Mouse (Mus musculus) spleen, adult 12 weeks (tissue): ENCODE measurements at regions not wholly inside any gene's neighbourhood (a gene's known extent, or its start where the extent isn't known, plus 50 kb on each side); places are given as distances from the start of the nearest gene placed in this dataset.

ENCODE experiments used
- DNase-seq: peaks from one replicate; pipeline ENCODE4 v3.0.0; 2022; ENCODE audit warnings: low spot score

- DNase-seq: no peak
These were observed 389.1 kb downstream of the Vrk1 start for GRCm38 (mm10) chr12:106399085-106399484.

DNA sequence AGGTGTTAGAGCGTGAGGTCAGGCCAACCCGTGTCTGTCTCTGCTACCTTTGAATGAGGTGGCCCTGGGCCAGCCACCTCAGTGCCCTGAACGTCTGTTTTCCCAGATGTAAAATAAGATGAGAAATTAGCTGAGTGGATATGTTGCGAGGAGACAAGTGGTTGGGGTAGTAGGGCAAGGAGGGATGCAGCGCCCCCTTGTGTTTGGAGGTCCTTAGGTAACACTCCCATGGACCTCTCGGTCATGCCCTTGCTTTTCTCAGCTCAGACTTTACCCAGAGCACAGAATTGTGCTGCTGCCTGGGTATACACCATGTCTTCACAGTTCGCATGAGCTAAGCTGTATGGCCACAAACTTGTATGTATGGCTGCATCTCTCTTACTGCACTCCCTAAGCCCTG, 401.0 kb downstream of the Vrk1 start:
- DNase-seq: no peak

DNA sequence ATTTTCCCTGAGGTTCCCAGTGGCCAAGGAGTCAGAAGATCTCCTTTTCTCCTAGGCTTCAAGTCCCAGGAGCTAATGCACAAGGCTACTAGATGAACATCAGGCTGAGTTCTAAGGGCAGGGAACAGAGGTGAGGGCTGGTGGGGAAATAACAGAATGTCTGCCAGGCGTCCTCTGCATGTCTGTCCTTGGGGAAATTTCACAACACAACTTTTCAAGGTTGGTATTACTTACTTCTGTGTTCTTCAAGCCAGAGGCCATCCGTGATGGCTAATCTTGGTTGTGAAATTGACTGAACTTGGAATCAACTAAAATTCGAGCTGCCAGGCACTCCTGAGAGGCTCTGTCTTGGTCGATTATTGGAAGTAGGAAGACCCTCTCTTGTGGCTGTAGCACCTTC, 416.6 kb downstream of the Vrk1 start:
- no peak for DNase-seq

GRCm38 (mm10) chr12:106429991-106430390, 420.0 kb downstream of the Vrk1 start:
- DNase-seq: no peak

GRCm38 (mm10) chr12:106445151-106445550, 435.1 kb downstream of the Vrk1 start:
- no peak for DNase-seq

- DNase-seq: no peak
These were observed 435.9 kb downstream of the Vrk1 start for GRCm38 (mm10) chr12:106445976-106446375.

DNA sequence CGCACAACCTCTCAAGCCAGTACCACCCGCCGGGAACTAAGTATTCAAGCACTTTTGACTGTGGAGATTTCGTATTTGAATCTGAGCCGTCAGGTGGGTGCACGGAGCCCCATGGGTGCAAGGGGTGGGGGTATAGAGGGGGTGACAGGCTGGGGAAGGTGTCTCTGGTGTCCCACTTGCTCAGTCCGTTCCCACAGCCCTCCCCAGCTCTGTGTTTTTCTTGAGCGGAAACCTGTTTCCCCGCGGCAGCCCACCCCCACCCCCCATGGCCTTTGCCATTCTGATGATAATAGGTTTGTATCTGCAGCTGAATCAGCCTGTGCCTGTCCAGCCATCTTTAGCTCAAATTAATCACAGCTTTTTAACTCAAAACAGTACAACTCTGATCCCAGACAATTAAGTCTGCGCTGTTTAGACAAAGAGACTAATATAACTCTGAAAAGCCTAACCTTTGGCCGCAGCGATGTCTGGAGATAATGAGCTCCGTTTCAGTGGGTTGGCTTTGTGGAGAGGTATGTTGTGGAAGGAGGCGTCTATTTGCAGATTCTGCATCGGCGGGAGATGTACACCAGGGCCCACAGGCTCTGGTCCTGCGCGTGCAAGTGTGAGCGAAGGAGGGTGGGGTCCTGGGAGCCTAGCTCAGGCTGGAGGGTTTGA, 437.0 kb downstream of the Vrk1 start:
- no peak for DNase-seq

DNA sequence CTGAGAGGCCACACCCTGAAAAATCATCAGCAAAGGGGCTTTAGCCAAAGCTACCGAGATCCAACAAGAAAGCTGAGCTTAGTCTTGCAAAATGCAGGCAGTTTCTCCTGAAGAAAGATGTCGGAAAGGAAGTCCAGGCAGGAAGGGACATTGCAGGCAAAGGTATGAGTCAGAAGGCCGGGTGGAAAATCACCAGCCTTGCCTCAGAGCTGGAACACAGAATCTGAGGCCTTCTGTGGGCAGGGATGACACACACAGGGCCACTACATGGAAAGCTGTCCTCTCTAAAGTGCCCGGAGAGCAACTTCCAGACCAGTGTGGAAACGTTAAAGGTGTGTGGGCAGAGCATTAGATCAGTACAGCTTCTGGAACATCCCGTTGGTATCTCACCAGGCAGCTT, 438.5 kb downstream of the Vrk1 start:
- no peak for DNase-seq

- no peak for DNase-seq
These were observed 443.5 kb downstream of the Vrk1 start for GRCm38 (mm10) chr12:106453491-106453890.

DNA sequence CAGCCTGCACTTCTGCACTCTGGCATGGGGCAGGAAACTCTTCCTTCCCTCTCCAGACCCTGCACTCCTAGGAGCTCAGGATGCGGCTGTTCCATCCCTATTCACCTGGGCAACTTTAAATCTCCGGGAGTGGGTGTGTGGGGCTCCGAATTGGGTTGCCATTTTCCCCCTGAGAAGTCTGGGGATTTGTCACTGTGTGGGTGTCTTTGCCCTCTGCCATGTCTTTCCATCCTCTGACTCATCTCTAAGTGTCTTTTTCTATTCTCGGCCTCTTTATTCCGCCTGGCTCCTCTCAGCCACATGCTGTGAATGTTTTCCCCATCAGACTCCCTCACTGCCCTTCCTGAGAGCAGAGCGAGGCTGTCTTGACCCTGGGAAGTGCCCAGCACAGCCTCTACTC, 448.2 kb downstream of the Vrk1 start:
- DNase-seq: no peak

- no peak for DNase-seq
These were observed 450.6 kb downstream of the Vrk1 start for GRCm38 (mm10) chr12:106460650-106461049.

DNA sequence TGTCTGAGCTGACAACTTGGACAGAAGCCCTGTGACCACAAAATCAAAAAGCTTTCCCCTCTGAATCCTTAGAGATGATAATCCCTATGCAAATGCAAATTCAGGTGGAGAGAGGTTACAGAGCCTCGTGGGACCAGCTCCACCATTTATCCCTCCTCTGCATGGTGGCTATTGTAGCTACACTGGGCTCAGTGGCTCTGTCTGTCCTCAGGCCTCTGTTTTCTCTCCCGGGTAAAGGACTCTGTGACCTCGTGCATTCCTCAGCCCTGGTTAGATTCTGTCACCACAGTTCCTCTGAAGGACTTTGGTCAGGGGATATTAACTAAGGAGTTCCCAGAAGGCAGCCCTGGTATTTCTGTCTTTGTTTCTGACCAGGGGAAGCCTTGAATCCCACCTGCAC, 452.3 kb downstream of the Vrk1 start:
- DNase-seq: no peak

GRCm38 (mm10) chr12:106464701-106465100, 454.7 kb downstream of the Vrk1 start:
- no peak for DNase-seq

DNA sequence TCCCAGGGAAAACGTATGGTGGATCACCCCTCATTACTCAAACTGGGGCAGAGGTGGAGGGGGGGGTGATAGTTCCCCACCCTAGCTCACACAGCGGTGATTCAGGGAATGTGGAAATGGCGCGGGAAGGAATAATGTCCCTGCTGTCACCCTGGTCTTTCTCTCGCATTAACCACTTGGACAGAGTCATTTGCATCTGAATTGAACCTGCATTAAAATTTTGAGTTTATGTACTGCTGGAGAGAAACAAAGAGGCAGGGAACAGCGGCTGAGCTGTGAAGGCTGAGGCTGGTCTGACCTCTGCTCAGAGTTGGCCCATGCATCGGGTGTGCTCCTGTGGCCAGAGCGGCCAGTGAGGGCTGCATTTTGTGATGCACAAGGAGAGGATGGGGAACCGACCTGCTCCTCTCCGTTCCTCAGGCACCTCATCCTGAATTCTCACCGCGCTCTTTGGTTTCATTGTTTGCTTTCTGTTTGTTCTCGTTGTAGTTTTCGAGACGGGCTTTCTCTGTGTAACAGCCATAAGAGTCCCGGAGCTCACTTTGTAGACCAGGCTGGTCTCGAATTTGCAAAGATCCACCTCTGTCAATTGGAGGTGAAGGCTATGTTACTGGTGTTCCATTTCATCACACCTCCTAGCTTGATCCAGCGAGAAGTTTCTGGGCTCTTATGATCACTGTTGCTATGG, 458.3 kb downstream of the Vrk1 start:
- no peak for DNase-seq

- no peak for DNase-seq
These were observed 464.6 kb downstream of the Vrk1 start for GRCm38 (mm10) chr12:106474501-106475165.

DNA sequence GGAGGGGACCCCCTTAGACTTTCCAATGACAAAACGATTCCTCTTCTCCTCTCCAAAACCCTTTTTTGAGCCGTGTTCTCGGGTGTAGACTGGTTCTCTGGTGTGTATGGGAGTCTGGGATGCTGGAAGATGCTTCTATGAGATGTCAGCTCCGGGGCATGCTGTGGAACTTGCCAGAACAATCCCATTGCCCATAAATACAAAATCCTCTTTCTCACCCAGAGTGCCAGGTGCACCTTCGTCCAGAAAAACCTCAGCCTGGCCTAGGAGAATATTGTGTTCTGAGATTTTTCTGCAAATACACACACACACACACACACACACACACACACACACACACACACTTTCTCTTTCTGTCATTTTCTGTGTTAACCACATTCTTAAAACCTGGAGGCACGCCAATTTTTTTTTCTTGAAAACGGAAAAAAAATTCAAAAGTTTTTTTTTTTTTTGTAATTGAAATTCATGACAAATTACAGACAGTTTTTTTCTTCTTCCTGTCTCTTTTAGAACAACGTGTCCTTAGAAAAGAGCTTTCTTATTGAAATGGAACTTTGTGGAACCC, 465.5 kb downstream of the Vrk1 start:
- DNase-seq: no peak

GRCm38 (mm10) chr12:106477040-106477665, 467.1 kb downstream of the Vrk1 start:
- DNase-seq: no peak

- no peak for DNase-seq
These were observed 467.7 kb downstream of the Vrk1 start for GRCm38 (mm10) chr12:106477731-106478130.

DNA sequence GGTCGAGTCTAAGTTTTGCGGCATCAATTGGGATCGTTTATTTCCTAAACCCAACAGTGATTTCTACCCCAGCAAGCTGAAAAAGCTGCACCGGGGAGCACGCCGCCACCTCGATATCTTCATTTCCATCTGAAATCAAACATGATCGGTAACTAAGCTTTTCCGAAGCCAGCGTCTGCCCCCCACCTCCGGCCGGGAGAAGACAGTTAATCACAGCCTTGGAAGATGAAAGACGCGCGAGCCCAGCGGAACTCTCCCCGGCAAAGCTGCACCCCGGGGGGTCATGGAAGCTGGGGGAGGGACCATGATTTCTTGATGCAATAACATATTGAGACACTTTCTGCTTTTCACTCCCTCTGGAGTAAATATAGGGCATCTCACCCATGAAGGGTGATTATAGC, 468.4 kb downstream of the Vrk1 start:
- DNase-seq: no peak

GRCm38 (mm10) chr12:106479067-106479877, 469.2 kb downstream of the Vrk1 start:
- DNase-seq: no peak

DNA sequence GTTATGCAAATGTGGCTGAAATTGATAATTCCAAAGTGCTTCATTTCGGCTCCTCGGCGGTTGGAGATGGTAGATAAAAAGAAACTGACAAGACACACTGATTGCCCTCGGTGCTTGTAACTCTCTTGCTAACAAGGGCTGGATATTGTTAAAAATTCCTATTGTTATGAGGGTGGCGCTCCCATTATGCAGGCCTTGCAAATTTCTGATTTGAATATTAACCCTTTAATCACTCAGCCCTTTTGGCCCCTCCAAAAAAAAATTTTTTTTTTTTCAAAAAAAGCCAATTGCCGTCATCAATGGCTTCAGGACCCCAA, 469.8 kb downstream of the Vrk1 start:
- DNase-seq: no peak
